Mouse (Mus musculus) thymus, postnatal 4 days (tissue): ENCODE data around the gene Stab2.

Experiments
- DNase-seq: peaks from one replicate; pipeline ENCODE4 v3.0.0; 2021

Stab2 gene

DNA sequence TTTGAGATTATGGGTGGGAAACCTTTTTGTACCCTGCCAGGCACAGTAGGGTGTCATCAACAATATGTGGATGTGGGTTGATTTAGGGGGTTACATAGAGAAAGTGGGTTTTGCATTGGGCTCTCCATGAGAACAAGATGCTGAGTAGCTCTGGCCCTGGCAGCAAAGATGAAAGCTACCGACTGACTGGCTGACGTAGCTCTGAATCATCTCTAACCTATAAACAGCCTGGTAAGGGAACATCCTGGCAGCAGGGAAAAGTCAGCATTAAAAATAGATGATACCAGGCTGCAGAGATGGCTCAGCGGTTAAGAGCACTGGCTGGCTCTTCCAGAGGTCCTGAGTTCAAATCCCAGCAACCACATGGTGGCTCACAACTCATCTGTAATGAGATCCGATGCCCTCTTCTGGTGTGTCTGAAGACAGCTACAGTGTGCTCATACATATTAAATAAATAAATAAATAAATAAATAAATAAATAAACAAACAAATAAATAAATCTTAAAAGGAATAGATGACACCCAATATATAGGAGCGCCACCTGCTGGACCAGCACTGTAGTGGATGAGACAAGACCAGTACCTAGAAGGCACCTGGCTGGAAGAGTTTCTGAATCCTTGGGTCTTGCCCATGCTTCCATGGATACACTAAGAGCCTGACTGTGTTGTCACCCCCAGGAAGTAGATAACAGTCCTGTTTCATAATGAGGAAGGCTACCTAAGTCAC, 31.7 kb downstream of the Stab2 start:
- peak; percentile 67 for DNase-seq

DNA sequence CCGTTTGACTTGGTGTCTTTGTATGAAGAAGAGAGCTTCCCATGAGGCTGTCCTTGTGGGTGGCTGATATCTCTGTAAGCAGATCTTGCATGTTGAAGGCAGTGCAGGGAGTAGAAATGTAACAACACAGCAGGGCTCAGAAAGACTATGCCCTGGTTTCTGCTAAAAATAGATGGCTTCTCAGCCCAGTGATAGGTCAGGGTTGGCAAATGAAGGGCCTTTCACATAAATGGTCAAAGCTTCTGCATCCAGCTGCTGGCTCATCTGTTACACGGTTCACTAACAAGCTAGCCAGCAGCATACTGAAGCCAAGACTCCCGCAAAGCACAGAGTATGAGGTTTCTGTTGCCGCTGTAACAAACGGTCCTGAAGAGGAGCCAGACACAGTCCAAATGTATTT, 34.5 kb downstream of the Stab2 start:
- DNase-seq = no peak

DNA sequence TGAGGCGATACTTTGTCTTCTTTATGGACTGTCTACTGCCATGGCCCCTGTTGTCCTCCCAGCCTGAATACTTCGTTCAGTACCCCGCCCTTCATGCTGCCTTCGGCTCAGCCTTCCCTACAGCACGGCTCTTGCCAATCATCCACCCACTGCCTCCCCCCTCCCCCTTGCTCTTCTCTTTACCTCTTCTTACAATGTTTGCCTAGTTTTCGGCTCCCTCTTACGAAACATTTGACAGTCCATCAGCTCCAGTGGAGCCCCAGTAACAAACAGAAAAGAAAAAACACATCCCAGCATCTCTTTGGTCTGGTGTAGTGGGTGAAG, 35.4 kb downstream of the Stab2 start:
- no peak for DNase-seq

DNA sequence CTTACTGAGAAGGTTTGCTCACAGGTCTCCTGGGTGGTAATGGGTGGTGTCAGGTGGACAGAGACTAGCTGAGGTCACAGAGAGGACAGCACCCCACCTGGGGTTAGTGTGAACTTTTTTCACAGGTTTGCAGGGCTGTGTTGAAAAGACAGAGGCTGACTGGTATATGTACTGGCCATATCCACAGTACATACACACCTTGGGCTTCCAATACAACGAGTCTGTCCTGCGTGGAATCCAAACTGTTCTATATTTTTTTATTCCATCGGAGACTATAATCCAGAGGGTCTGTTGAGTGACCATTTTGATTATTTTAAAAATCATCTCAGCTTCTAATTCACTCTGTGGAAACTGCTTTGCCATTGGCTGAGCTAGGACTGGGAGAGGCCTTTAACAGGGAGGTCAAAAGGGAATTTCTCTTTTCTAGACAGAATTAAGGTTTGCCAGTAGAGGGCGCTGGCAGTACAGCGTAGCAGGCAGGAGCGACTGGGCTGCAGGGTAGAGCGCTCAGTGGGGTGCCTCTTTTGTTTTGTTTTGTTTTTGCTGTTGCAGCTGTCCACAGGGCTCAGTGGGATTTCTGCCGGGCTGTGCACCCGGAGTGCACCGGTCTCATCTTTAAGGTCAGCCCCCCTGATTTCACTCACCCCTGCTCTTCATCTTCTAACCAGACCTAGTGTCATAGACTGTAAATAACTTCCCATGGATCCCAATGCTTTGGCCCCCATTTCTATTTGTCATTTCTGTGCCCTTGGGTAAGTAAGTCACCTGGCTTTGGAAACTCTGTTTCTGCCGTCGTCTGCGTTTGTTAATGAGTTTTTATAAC, 35.9 kb downstream of the Stab2 start:
- DNase-seq = peak; percentile 67

DNA sequence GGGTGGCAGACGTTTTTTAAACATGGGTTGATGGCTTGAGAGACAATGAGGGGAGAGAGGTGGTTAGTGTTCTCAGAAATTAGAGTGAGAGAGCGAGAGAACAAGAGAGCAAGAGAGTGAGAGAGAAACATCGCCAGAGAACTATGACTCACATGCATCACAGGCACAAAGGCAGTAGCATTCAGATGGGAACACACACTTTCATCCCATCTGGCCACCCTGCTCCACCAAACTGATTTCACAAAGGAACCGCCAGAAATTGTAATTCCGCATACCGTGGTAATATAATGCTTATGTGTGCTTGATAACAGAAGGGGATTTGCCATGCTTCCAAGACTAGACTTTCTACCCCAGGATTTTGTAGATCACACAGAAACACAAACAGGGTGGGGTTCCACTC, 38.5 kb downstream of the Stab2 start:
- no peak for DNase-seq

DNA sequence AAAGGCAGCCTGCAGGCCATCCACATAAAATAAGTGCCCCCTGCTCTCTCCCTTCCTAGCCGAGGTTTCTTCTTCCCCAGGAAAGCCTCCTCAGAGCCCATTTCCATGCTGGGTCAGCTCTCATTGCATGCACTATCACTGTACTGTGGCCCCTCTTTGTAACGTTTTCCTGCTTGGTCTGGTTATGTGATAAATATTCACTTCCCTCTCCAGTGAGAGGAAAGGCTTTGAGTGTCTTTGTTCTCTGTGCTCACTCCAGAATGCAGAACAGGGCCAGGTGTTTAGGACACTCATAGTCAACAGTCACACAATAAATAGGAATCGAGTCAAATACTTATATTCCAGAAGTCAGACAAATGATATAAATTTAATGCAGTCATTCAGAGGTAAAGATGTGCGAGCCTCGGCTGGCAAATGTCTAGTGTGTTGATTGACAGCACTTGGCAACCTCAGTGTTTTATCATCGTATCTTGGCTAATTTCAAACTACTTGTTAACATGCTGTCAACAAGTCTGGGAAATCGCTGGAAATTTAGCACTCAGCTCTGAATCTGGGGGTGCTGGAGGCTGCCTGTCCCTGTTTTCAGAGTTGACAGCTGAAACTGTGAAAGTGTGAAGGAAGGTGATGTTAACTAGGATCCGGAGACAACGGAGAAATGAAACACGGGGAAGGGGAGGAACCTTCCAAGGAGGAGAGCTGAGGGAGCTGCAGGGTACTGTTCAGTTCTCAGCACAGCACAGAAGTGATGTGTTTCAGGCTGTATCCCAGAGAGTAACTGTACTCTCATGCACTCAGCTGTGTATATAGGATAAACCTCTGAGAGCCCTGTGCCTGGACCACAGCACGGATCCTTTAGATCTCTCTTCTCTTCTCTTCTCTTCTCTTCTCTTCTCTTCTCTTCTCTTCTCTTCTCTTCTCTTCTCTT, 46.0 kb downstream of the Stab2 start:
- no peak for DNase-seq

DNA sequence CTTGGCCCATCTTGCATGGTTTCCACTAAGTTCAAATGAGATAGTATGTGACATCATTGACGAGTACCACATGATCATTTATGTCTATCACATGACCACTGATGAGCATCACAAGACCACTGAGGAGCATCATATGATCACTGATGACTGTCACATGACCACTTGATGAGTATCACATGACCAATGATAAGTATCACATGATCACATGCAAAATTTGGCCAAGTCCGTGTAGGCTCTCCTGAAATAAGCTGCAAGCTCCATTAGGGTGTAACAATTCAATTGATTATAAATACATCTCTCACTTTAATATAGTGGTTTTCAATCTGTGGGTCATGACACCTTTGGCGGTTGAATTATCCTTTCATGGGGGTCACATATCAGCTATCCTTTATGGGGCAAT, 52.5 kb downstream of the Stab2 start:
- no peak for DNase-seq

DNA sequence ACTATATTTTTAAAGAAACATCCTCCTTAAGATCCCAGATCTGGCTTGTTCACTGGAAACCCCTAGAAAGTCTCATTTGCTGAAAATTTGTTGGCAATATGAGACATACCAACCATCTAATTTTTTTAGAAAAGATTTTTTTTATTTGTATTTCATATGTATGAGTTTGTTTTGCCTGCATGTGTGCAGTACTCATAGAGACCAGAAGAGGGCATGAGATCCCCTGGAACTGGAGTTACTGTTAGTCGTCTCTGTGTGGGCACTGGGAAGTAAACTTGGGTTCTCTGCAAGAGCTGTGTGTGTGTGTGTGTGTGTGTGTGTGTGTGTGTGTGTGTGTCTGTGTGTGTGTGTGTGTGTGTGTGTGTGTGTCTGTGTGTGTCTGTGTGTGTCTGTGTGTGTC, 55.1 kb downstream of the Stab2 start:
- DNase-seq = no peak

DNA sequence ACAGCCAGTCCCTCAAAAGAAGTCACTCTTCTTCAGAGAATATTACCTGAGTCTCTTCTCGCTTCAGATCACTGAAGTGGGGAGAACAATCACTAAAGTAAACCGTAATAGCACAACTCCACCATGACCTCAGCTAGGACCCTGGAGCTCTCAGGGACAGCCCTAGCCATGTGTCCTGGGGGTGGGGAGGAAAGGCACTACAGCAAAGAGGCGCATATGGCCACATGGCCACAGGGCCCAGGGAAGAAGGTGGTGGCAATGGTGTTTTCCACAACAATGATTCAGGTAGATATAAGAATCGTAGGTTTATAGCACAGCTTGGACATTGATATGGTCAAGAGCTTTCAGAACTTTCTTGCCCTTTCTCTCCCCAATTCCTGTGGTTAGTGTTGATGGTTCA, 57.0 kb downstream of the Stab2 start:
- DNase-seq = no peak

DNA sequence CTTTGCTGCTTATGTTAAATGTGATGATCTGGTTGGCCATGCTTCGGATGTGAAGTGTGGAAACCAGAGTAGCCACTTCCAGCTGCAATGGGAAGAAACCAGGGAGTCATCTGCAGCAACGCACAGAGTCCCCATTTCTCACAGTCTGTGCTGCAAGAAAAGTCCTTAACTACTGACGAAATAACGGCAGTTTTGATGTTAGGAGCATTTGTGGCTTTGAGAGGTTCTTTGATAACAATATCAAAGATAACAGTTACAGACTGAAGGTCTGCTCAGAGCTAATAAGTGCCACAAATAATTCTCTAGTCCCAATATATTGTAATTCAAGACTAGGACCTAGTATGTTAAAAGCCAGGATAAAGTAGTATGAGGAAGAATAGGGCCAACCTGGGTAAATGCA, 57.9 kb downstream of the Stab2 start:
- no peak for DNase-seq

DNA sequence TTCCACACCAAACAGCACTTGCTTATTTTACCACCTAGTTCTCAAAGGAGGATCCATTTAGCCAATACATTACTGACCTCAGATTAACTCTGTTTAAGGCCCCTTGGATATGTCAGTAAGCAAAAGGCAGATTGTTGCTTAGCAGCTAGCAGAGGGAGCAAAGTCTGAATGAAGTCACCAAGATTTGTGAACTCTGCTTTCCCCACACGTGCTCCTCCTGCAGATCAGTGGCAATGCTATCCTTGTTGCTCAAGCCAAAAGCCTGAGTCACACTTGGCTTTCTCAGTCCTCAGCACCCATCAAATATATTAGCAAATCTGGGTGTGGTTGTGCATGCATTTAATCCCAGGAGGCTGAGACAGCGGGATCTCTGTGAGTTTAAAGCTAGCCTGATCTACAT, 60.3 kb downstream of the Stab2 start:
- no peak for DNase-seq

DNA sequence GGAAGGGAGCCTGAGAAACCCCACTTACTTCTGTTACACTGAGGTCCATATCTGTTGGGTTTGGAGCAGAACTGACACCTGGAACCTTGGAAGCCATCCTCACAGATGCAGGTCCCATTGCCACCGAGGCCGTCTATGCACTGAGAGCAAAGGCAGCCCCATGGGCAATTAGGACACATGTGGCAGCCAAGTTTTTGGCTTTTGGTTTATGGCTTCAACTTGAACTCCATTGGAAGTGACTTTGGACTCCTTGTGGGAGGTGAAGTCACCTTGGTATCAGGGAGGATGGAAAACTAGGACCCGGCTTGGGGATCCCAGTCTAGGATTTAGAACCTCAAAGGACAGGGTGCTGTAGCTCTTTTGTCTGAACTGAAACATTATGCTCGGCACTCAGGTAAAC, 67.2 kb downstream of the Stab2 start:
- no peak for DNase-seq

DNA sequence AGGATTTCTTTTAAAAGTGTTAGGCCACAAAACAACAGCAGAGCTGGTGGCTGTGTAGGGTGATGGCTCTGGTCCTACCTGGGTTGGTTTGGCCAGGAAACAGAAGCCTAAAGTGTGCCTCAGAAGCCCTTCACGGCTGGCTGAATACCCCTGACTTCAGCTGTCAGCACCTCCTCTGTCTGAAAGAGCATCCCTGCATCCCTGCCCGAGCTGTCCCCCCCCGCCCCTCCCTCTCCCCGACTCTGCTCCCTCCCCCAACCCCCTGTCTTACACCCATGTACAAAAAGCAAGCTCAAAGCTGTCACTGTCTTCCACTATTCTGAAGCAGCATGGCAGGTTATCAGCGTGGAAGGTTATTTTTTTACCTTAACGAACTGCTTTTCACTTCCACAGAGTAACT, 73.4 kb downstream of the Stab2 start:
- no peak for DNase-seq

DNA sequence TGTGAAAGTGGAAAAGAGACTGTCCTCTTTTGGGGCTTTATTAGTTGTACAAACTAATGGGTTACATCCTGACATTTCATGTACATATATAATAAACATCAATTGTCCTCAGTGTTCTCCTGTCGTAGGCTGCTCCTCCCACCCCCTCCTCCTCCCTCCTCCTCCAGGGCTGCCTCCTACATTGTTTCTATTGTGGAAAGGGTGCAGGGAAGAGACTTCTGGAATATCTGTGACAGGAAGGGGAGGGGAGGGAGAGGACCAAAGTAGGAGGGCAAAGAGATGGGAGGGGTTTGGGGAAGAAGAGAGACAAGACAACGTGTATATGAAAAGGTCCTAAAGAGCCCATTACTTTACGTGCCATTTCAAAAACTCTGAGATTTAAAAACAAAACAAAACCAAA, 73.9 kb downstream of the Stab2 start:
- DNase-seq = no peak

DNA sequence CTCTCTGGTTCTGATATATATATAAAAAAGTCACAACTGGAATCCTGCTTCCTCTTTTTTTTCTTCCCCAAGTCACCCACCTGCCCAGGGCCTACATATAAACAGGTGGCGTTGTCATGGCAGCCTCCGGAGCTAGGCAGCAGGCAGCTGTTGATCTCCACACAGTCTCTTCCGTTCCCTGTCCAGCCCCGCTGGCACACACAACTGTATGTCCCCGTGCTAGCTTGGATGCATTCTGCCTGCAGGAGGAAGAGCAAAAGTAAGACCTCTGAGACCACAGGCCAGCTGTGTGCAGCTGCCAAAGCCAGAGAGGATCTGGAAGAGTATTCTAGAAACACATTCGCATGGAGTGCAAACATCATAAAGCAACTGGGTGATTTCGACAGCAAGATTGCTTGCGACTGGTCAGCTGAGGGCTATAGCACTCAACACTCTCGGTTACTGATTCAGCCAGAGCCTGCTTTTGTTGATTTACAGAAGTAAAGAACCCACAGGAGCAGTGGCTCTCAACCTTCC, 74.6 kb downstream of the Stab2 start:
- peak; percentile 30 for DNase-seq

DNA sequence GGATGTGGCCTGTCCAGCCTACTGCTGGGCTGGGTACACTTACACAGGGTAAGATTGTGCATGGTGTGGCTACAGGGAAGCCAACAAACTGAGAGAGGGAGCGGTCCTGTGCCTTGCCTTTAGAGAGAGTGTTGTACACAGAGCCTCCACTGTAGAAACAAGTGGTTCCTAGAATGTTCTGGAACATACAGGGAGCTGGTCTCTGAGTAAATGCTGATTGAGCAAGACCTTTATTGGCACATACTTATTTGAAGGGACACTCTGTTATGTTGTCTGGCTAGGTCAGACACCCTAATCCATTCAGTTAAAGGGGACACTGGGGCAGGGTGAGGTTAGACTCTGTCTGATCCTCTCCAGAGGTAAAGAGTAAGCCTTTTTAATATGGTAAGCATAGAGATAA, 84.2 kb downstream of the Stab2 start:
- no peak for DNase-seq

DNA sequence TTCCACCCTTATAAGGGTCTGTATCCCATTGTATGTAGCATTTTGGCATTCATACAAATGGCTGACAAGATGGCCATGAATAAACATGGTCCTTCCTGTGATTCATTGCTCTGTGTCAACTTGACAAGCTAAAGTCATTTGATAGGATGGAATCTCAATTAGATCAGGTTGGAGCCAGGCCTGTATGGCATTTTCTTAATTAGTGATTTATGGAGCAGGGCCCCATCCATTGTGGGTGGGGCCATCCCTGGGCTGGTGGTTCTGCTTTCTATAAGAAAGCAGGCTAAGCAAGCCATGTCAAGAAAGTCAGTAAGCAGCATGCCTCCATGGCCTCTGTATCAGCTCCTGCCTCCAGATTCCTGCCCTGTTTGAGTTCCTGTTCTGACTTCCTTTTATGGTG, 92.2 kb downstream of the Stab2 start:
- DNase-seq = no peak

DNA sequence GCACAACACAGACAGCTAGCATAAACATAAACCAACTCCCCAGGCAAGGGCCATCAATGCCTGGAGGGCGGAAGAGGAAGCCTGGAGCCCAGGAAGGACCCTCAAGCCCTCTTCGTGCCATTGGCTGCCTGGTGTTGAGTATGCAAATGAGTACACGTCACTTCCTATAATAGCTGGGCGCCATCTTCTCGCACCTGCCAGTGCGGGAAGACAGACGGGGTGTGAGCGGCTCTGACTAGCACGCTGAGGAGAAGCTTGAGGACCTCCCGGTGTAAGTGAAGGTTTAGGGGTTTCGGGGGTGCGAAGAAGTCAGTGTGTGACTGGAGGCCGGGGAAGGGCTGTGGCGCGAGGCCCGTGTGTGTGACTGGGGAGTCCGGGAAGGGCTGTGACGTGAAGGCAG, 99.3 kb downstream of the Stab2 start:
- DNase-seq = no peak

DNA sequence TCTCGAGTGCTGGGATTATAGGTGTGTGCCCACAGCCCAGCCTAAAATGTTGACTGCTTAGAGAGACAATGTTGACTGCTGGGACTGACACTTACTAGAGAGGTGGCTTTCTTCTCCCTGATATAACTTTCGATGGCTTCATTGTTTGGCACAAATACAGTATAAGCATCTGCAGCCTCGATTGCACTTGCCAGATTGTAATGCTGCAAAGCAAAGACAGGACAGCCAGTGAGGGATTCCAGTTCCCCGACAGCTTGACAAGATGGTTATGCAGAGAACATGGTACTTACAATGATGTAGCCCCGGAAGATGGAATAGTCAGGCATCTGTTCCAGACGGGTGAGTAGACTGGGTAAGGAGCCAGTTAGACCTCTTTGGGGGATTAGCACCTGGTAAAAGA, 100.8 kb downstream of the Stab2 start:
- DNase-seq = no peak

DNA sequence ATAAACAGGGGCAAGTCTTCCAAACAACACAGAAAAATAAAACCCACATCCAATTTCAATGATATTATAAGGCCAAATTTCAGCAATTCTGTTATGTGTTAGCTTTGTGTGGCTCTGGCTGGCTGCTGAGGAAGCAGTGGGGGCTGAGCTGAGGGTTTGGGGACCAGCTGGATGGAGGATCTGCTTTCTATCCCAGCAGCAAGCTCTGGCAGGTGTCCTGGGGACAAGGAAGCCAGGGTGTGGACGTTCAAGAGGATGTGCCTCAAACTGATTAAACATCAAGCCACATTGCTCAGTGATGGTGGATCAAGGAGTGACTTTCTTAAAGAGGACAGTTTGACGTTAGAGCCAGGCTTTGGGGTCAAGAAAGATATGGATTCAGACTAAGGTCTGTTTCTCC, 112.3 kb downstream of the Stab2 start:
- no peak for DNase-seq

DNA sequence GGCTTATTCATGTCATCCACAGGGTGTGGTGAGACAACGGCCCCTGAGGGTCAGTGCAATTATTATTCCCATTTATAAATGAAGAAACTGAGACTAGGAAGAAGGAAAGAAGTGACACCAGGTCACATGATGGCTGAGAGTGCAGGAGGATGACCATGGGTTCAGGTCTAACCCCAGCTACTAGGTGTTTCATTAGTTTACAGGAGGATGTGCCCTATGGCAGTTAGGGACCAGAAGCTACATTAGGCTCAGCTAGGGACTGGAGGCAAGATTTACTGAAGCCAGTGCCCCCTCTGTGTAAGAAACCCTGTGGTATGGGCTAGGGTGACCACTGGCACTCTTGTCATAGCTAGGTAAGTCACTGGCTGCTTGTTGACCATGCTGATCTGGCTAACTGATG, 116.8 kb downstream of the Stab2 start:
- DNase-seq = no peak

DNA sequence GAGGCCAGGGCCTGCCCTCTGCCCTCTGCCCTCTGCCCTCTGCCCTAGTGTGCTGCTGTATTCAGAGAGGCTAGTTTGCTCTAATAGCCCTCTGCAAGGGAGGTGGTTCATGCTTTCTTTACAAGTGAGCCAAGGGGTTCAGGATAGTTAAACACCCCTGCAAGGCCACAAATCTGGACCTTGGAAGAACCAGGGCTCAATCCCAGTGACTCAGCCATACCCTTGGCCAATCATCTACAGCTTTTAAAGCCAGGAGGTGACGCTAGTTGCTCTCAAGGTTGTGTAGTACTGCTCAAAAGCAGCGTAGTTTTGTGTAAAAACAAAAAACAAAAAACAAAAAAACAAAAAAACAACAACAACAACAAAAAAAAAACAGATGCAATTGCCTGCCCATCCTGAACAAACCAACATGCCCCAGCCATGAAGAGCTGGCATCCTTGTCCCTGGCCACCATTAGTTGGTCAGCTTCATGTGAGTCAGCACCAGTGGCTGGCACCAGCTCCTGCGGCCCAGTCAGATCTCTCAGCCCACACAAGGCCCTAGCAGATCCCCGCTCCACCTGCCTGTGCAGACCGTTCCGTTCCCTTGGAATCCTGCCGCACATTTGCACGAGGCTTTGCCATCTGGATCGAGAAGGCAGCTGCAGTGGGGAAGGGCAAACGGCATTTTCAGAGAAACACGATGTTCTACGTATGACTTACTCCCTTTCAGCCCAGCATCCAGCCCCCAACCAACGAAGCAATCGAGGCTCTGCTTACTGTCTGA, 117.5 kb downstream of the Stab2 start:
- no peak for DNase-seq

DNA sequence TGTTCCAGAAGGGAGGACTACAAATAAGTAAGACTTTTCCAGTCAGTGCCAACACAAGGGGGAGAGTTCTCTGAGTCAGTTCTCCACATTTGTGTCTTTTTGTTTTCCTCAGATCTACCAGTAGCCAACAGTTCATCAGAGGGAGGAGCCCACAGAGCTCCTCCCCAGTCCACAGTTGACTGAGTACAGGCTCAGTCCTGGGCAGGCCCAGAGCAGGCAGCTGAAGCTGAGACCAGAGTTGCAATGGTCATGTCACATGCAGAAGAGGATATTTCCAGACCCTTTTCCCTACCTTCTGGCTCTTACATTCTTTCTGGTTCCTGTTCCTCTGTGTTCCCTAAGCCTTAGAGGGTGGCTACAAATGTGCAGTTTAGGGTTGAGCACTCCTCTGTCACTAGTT, 118.4 kb downstream of the Stab2 start:
- no peak for DNase-seq
